Mouse (Mus musculus): ENCODE data around the gene Scarf1.
A peak's percentile ranks its signal among the peaks of the same experiment; 100 is the strongest.

The Scarf1 gene

GRCm38 (mm10) chr11:75511213-75511612, 2.1 kb upstream of the Scarf1 start:
- DNase-seq (ENCODE audit: extremely low spot score, low read depth, low spot score): no peak

- DNase-seq (ENCODE audit: extremely low spot score, low read depth, low spot score): no peak
These were observed 880 bp upstream of the Scarf1 start for GRCm38 (mm10) chr11:75512301-75513018.

- DNase-seq (ENCODE audit: extremely low spot score, low read depth, low spot score): no peak
These were observed 1.8 kb downstream of the Scarf1 start for GRCm38 (mm10) chr11:75515186-75515585.

- DNase-seq (ENCODE audit: extremely low spot score, low read depth, low spot score): no peak
These were observed 6.7 kb downstream of the Scarf1 start for GRCm38 (mm10) chr11:75519834-75520633.

- no peak for DNase-seq (ENCODE audit: extremely low spot score, low read depth, low spot score)
These were observed 8.3 kb downstream of the Scarf1 start for GRCm38 (mm10) chr11:75521609-75522008.

- DNase-seq (ENCODE audit: extremely low spot score, low read depth, low spot score): no peak
These were observed 9.5 kb downstream of the Scarf1 start for GRCm38 (mm10) chr11:75522793-75523192.

GRCm38 (mm10) chr11:75525531-75526125, 12.3 kb downstream of the Scarf1 start:
- DNase-seq (ENCODE audit: extremely low spot score, low read depth, low spot score): no peak

GRCm38 (mm10) chr11:75526943-75527342, 13.6 kb downstream of the Scarf1 start:
- DNase-seq (ENCODE audit: extremely low spot score, low read depth, low spot score): no peak

- no peak for DNase-seq (ENCODE audit: extremely low spot score, low read depth, low spot score)
These were observed 16.4 kb downstream of the Scarf1 start for GRCm38 (mm10) chr11:75529771-75530170.

- DNase-seq (ENCODE audit: extremely low spot score, low read depth, low spot score): peak; percentile 58
These were observed 17.0 kb downstream of the Scarf1 start for GRCm38 (mm10) chr11:75530325-75530724.

GRCm38 (mm10) chr11:75530845-75531373, 17.6 kb downstream of the Scarf1 start:
- no peak for DNase-seq (ENCODE audit: extremely low spot score, low read depth, low spot score)

GRCm38 (mm10) chr11:75531469-75532242, 18.3 kb downstream of the Scarf1 start, which contains the start of gene Slc43a2:
Gene Slc43a2 (plus strand): TSS chr11:75531694.
- DNase-seq (ENCODE audit: extremely low spot score, low read depth, low spot score): peak; percentile 79

GRCm38 (mm10) chr11:75532340-75533277, 19.3 kb downstream of the Scarf1 start:
- no peak for DNase-seq (ENCODE audit: extremely low spot score, low read depth, low spot score)

GRCm38 (mm10) chr11:75533314-75534015, 20.1 kb downstream of the Scarf1 start:
- DNase-seq (ENCODE audit: extremely low spot score, low read depth, low spot score): no peak

- no peak for DNase-seq (ENCODE audit: extremely low spot score, low read depth, low spot score)
These were observed 21.1 kb downstream of the Scarf1 start for GRCm38 (mm10) chr11:75534286-75535033.

- DNase-seq (ENCODE audit: extremely low spot score, low read depth, low spot score): no peak
These were observed 21.9 kb downstream of the Scarf1 start for GRCm38 (mm10) chr11:75535106-75535795.

GRCm38 (mm10) chr11:75536255-75537024, 23.1 kb downstream of the Scarf1 start:
- DNase-seq (ENCODE audit: extremely low spot score, low read depth, low spot score): no peak
